Mouse (Mus musculus) gastrocnemius, postnatal 4 days (tissue): ENCODE data around the gene BC005537. TPM values are rescaled to one million over a fixed set of nuclear protein-coding genes. Genes with fewer than 3 reads are reported as not detected.
"Not testable (repeated sequence)": the region's sequence is repeated elsewhere in the genome, so short reads cannot be mapped to it uniquely, and the experiment has no call there.

Experiments
- DNase-seq, 2 experiments: peaks; one replicate each; pipeline ENCODE4 v3.0.0; 2021 to 2022; ENCODE audit warnings: low spot score in 2 of 2, mixed read lengths in 2 of 2
- long read RNA-seq, 2 experiments: library from polyadenylated mRNA; stranded (forward); transcript quantifications; one replicate each; pipeline ENCODE4 v2.0.0; 2021
- total RNA-seq, 2 experiments: library from RNA; stranded (reverse); gene quantifications; 2 replicates each; pipeline ENCODE4 v1.2.3; 2021

The BC005537 gene
- 100 to 1,000 TPM; 100 to 114 TPM for total RNA-seq
- long read RNA-seq, experiment 1, full-length matches to known transcripts, result 33 of 42 reads
- long read RNA-seq, experiment 1, partial matches to known transcripts, result 3 of 42 reads
- long read RNA-seq, experiment 1, other reads (novel, unspliced or antisense), result 6 of 42 reads
- long read RNA-seq, experiment 2, full-length matches to known transcripts, result 34 of 37 reads
- long read RNA-seq, experiment 2, partial matches to known transcripts, result 2 of 37 reads
- long read RNA-seq, experiment 2, other reads (novel, unspliced or antisense), result 1 of 37 reads

DNA sequence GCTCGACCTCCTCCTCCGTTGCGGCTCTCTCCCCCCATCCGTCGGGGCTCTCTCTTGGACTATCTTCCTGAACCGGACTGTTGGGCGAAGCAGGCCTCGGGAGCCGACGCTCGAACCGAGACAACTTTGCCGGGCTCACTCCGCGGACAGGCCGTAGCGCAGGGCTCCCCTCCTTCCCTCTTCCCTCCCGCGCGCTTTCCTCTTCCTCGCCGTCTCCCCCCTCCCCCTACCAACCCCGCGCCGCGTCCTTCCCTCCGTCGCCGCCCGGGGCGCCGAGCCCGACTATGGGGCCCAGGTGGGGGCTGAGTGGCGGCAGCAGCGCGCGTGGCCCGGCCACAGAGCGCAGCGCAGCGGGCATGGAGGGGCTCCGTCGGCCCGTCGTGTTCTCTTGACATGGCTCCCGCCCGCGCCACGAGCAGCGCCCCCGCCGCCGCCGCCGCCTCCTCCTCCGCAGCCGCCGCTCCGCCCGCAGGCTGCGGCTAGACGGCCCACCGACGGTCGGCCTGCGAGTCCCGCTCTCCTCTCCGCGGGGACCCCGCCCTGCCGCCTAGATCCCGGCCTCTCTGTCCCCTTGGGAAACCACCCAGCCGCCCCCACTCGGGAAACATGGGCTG is at the start of gene BC005537:
TSS of gene BC005537 (plus strand) at position 350 of the 614 bp plus-strand sequence.
- DNase-seq, result peak; percentile 40 to 67

DNA sequence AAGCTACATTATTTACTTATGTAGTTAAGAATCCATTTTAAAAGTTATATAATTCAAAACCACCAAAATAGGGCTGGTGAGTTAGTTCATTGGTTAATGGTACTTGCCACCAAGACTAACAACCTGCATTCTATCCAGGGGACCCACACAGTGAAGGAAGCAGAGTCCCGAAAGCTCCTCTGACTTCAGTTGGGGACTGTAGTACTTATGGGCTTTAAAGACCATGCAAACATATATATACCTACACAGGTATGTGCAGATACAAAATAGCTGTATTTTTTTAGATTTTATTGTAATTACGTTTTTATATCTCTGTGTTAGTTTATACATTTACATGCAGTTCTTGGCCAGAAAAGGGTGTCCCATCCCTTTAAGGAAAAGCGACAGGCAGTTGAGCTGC is 44.7 kb upstream of the BC005537 start:
- no peak for DNase-seq

DNA sequence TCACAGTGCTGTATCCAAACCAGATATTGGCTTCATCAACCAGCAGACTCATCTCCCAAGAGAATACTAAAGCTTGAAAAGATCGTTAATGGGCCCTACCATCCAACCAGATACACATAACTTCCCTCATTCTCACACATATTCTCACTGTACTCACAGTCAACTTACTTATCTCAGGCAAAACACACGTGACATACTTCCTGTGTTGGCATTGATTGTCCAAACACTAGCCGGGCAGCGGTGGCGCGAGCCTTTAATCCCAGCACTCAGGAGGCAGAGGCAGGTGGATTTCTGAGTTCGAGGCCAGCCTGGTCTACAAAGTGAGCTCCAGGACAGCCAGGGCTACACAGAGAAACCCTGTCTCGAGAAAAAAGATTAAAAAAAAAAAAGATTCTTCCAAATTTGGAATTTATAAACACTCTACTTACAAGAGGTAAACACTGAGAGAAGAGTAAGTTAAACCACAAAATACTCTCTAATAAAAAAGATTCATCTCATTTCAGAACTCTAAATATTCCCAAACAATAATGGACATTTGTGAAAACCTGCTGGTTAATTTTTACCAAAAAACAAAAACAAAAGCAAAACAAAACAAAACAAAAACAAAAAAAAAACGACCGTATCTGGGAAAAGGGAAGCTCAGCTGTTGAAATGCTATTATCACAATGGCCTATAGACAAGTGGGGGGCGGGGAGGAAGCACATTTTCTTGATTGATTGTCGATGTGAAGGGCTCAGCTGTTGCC is 43.5 kb upstream of the BC005537 start:
- DNase-seq, result no peak

DNA sequence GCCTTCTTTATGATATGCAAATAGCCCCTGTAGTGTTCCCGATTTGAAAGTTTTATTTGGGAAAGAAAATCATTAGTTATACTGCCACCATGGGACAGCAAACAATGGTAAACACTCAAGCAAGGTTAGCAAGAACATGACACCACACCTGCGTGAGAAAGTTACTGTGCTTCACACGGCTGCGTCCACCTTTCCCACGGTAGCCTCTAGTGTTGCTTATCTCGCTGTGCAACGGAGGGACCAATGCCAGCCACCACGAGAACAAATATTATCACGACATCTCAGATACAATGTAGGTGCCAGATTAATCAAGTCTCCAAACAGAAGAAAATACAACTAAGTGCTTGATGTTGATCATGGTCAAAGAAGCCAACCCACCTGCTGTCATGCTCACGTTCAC is 42.0 kb upstream of the BC005537 start:
- no peak for DNase-seq

DNA sequence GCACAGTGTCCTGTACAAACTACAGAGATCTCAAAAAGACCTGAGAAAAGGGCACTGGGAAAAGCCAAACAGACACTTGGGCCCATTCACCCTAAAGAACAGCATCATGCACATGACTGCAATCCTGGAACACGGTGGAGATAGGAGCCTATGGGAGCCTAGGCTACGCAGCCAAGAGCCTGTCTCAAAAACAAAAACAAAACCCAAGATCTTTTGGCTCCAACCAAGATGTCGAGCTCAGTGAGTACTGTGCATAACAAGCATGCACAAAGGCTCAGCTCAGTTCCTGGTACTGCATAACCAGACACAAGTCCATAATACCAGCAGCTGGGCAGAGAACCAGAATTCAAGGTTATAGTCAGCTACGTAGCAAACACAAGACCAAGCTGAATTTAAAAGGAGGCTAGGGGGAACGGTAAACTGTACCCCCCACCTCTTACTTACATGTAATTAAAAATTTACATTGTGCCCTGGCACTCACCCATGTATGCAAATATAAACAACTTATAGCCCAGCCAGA is 41.0 kb upstream of the BC005537 start:
- DNase-seq, result no peak

DNA sequence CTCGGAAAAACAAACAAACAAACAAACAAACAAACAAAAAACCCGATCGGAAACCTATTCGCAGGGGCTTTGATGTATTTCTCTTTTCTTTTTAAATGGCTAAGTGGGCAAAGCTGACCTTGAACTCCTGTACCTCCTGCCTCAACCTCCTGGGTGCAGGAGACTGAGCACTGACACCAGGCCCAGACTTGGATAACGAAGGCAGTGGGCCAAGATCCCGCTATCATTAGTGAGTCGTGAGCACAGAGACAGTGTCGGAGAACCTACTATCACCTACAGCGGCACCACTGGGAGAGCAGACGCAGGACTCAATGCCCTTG is 40.4 kb upstream of the BC005537 start:
- DNase-seq, result no peak

DNA sequence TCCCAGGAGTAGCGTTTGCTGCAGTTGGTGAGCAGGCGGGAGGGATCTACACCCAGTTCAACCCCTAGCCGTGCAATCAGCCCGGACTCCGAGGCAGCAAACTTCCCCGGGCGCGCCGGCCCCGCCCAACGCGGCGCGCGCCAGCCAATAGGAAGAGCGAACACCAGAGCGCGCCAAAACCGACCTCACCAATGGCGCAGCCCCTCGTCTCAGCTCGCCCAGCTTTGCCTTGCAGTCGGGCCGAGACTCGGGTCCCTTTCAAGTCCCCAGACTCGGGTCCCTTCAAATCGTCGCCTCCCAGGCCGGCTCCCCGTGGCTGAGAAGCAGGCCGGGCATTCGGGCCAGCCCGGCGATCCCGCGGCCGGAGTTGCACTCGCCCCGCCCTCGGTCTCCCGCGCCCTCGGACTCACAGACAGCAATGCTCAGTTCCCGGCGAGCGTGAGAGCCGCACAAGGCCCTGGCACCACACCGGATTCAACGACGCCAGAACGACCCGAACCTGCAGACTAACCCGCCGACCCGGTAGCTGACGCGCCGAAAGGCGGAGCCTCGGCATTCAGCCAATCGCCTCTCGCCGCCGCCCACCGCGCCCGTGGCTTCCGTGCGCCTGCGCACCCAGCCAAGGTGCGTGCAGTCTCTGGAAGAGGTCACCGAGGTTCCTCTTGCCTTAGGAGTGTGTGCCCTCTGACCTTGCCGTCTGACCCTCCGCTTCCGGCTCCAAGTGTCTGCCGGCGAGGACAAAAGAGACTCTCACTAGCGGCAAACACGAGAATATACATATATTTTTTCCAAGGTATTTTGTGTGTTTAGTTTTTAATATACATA is 39.8 kb upstream of the BC005537 start, which contains the start of gene Gmnn:
TSS of gene Gmnn (minus strand) at position 521 of the 825 bp plus-strand sequence.
- DNase-seq, result peak; percentile 72 to 87

DNA sequence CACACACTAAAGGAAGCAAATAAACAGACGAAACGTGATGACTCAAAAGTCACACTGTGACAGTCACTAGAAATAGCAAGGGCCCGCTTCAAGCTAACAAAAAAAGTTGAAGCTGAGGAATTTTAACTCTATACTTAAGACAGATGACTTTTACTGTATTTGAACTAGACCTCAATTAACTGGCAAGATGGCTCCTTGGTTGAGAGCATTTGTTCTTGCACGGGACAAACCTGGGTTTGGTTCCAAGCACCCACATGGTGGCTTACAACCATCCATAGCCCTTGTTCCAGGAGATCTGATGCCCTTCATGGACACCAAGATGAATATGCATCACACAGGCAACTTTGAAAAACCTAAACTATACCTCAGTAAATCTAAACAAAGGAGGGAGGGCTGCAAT is 39.2 kb upstream of the BC005537 start:
- DNase-seq, result no peak

DNA sequence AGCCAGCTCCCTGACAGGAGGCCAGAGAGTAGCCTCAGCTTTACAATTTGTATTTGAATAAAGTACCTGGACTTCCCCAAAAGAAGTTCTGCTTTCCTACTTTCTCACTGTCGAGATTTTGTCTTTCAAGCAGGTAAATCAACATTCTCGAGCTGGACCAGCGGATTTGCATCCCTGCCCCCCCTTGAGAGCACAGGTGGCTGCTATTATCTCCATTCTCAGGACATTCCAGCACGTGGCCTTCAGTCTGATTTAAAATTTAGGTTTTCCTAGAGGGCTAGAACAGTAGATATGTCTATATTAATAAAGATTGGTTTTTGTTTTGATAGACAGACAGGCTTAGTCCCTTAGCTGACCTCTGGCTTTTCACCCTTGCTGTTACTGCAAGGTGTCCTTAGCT is 33.6 kb upstream of the BC005537 start:
- DNase-seq, result not testable (repeated sequence)

DNA sequence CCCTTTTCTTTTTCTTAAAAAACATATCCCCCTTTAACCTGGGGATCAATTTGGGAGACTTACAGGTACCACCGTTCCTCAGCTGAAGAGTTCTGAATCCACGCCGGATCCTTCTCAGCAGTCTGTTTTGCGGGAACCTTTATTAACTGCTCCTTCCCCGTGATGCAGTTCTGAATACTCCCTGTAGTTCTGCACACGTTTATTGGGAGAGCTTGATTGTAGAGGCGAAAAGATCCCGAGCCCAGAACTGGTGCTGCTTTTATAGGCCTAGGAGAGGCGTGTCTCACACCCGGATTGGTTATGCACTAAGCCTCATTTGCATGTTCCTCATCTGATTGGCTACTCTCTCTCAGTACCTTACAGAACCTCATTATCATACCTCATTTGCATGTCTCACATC is 30.0 kb upstream of the BC005537 start:
- DNase-seq, result not testable (repeated sequence)

DNA sequence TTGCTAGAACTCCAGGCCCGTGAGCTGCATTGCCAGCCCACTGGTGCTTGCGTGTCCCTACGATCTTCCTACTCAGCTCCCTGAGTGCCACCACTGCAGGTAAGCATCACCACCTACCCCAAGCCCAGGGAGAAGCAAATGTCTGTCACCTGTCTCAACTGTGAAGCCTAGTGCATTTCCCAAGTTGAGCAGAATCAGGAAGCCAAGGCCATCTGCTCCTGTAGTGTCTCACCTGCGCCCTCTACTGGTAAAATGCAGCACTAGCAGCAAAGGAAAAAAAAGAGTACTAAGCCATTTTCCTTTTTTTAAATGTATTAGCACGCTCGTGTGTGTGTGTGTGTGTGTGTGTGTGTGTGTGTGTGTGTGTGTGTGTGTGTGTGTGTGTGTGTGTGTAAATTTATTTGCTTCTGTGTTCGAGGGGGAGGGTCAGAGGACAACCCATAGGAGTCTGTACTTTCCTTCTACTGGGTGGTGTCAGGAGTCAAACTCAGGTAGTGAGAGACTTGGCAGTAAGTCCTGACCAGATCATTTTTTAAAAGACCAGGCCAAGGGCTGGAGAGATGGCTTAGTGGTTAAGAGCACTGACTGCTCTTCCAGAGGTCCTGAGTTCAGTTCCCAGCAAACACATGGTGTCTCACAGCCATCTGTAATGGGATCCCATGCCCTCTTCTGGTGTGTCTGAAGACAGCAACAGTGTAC is 25.2 kb upstream of the BC005537 start:
- peak; percentile 26 to 29 for DNase-seq

DNA sequence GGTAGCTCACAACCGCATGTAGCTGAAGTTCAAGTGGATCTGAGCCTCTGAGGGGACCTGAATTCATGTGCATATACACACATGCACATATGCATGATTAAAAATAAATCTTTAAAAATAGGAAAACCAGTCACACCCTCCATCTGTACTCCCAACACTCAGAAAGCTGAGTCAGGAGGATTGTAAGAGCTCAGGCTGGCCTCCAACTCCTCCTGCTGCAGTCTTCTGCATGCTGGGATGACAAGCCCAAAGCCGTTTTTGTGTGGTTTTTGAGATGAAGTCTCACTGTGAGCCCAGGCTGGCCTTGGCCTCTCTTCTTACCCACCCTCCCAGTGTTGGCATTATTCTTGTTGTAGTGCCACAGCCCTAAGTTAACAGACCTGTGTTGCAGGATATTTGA is 23.4 kb upstream of the BC005537 start:
- DNase-seq, result no peak

DNA sequence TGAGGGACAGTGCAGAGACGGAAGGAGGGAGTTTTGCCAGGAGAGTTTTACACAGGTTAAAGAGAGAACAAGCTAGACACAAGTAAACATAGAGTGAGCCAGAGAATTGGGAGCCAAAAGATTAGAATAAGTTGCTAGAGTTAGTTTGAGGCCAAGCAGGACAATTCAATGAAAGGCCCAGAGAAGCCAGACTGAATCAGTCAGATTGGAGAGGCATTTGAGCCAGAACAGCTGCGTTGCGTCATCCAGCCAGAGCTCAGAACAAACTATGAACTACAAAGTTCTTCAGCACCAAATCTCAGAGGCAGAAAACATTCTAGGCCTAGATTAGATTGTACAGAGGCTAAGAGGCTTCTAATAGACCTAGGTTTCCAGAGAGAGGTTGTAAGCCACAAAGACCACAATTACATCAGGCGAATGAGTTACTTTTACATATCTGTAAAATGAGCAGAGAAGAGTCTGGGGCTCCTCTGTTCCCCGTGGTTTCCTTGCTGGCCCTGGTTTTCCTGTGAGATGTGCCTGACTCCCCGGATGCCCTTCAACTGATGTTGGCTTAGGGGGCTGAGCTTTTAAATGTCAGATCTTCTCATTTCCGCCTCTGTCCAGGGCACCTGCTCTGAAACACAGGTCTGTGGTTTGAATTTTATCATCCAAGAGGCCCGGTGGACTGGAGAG is 22.6 kb upstream of the BC005537 start:
- DNase-seq, result no peak

DNA sequence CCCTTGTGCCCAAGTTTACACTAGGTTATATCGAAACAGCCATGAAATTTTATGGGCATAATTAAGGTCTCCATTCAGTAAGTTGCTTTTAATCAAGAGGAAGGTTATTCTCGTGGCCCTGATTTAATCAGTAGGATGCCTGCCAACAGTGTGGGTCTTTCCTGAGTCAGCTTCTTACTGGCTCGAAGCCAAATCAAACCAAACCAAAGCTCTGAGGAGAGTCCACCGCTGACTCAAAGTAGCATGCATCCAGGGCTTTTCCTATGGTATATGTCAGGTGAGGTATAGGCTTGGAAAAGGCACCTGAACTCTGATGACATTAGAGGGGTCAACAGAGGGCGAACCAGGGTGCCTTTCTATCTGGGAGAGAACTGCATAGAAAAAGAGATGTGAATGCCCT is 19.5 kb upstream of the BC005537 start:
- DNase-seq, result no peak

DNA sequence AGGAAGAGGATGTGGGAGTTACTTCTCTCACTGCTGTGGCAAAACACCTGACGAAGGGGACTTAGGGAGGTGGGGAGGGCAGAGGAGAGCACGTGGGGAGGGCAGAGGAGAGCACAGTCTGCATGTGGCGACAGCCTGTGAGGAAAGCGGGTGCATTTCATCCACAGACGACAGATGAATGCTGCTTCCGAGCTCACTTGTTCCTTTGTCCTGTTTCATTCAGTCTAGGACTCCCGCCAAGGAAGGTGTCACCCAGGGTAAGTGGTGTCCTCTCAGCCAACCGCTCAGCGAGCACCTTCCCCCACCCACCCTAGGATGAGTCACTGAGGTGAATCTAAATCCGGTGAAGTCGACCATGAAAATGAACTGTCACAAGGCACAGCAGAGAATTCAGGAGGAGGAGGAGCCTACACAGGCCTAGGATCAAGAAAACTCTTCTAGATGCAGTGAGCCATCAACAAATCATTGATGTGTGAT is 15.4 kb upstream of the BC005537 start:
- no peak for DNase-seq

DNA sequence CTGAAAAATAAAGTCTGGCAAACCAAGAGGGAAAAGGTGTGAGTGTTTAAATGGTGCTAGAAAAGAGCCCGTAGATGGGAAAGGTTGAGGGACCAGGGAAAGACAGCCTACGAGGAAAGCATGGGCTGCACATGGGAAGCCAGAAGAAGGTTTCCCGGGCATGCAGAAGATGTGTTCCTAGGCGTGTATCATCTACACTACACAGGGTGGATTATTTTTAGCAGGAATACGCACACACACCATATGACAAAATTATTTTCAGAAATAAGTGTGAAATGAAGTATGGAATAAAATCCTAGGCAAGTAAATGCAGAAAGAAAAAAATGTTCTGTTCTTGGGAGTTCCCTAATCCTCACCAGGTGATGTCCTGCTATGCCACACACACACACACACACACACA is 14.0 kb upstream of the BC005537 start:
- no peak for DNase-seq

DNA sequence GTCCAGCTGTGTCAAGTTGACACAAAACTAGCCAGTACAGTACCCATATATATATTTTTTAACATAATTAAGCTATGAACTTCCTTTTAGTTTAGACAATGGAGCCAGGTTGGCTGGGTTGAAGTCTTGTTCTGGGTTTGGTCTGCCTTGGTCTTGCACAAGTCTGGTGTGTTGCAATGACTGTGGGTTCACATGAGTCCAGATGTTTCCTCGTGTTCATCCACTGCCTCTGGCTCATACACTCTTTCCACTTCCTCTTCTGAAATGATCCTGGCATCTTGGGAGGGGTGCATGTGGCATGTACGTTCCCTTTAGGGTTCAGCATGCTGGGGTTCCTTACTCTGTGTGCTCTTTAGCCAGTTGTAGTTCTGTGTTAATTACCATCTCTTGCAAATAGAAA is 10.1 kb upstream of the BC005537 start:
- DNase-seq, result no peak

DNA sequence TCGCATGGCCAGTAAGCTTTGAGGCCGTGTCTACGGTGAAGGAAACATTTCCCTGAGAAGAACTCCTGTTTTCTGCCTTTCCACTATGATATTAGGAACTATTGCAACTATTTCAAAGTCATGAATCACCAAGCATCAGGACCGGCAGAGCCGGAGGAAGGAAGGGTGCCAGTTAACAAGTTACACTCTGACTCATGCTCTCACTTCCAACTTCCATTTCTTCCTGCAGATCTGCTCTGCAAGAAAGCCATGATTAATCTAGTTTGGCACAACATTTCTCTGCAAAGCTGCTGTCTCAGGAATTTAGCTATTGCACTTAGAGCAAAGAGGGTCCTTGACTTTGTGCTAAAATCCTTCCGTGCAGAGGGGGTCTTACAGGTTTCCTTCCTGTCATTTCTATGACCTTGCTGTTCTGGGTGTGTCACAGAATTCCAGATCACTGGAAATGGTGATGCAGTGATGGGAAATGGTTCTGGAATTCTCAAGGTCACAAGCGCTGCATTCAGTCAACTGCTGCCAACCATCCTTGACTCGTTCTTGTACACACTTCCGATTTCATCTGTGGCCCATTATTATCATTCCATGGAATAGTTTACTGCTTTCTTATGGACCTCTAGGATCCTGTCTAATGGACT is 8.9 kb upstream of the BC005537 start:
- no peak for DNase-seq

DNA sequence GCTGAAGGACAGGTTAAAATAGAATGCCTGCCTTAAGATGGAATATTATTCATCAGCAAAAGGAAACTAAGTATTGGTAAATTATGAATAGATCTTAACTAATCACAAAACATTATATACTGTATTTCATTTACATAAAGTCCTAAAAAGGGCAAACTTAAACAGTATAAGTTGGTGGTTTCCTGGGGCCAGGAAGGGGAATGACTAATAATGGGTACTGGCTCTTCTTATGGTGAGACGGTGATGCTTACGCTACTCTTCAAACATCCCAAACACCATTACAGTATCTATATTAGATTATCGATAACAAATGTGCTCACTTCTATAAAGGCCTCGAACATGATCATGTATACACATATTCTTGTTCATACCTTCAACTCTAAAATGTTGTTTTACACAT is 2.8 kb upstream of the BC005537 start:
- no peak for DNase-seq

DNA sequence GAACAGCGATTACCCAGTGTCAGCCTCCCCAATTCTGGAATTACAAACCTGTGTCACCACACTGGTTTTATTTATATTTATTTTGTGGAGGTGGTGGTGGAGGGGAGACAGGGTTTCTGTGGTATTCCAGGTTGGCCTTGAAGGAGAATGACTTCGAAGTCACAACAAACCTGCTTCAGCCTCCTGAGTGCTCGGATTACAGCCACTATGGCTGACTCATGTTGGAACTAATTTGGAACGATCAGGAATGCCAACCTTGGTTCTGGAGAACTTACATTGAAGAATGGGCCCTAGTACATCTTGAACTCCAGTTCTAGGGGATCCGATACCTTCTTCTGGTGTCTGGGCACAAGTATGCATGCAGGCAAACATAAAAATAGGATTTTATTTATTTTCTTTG is 2.1 kb upstream of the BC005537 start:
- no peak for DNase-seq
